Mouse (Mus musculus) heart, embryonic 16.5 days (tissue): ENCODE measurements around the gene Mboat2. TPM values are rescaled to one million over a fixed set of nuclear protein-coding genes. Genes with fewer than 3 reads are reported as not detected.

Source experiments
- ATAC-seq: fragments of 200-750 bp; cut with Nextera tagmentation; replicated peaks from 2 replicates; pipeline ENCODE4 v1.8.0; 2017; ENCODE audit warnings: moderate number of reproducible peaks; ENCODE audit not compliant: insufficient read depth, low FRiP score; ENCODE audit errors: extremely low read depth
- H3K27ac ChIP-seq: fragments of 300-500 bp; sonication (generic); 2 replicates; pipeline ENCODE4 v1.5.1; 2014; ENCODE audit warnings: mild to moderate bottlenecking, low read length, control low read depth, moderate library complexity
- H3K27me3 ChIP-seq: fragments of 300-500 bp; sonication (generic); 2 replicates; pipeline ENCODE4 v1.6.1; 2014; ENCODE audit warnings: low read length, mixed read lengths; ENCODE audit not compliant: control insufficient read depth, insufficient read depth
- H3K36me3 ChIP-seq: fragments of 300-500 bp; sonication (generic); 2 replicates; pipeline ENCODE4 v1.6.1; 2014; ENCODE audit not compliant: control insufficient read depth, insufficient read depth
- H3K4me1 ChIP-seq: fragments of 300-500 bp; sonication (generic); 2 replicates; pipeline ENCODE4 v1.6.1; 2014; ENCODE audit warnings: low read length, mixed read lengths; ENCODE audit not compliant: control insufficient read depth, insufficient read depth
- H3K4me2 ChIP-seq: fragments of 300-500 bp; sonication (generic); 2 replicates; pipeline ENCODE4 v1.6.1; 2014; ENCODE audit warnings: low read depth, mild to moderate bottlenecking, control low read depth, low read length
- H3K4me3 ChIP-seq: fragments of 300-500 bp; sonication (generic); 2 replicates; pipeline ENCODE4 v1.5.1; 2014; ENCODE audit warnings: mild to moderate bottlenecking, control low read depth, low read length
- H3K9ac ChIP-seq: fragments of 300-500 bp; sonication (generic); 2 replicates; pipeline ENCODE4 v1.6.1; 2014; ENCODE audit warnings: low read length, control low read depth
- H3K9me3 ChIP-seq: fragments of 300-500 bp; sonication (generic); replicated peaks from 2 replicates; pipeline ENCODE4 v1.6.1; 2016; ENCODE audit warnings: low read length; ENCODE audit not compliant: control insufficient read depth
- WGBS: fragments of 180-500 bp; shearing (Covaris S2); extraction: QIAGEN DNeasy Blood & Tissue Kit; methylation state at CpG from one replicate; pipeline ENCODE4 v1.1.7; 2014; 5-methylcytosine and 5-hydroxymethylcytosine counted together
- polyA plus RNA-seq: library from polyadenylated mRNA; unstranded; fragments of >200 nt; fragmentation: Nextera tagmentation; extraction: Ambion mirVana; gene quantifications from 2 replicates; pipeline ENCODE4 v1.2.1, GENCODE M21; 2015

Mboat2 gene
- polyA plus RNA-seq, 1 experiment from 2014 or later: 28.8 TPM

GRCm38 (mm10) chr12:24925276-24925675 is 94.6 kb downstream of the Mboat2 start:
- H3K4me3 ChIP-seq: no peak overlapping the region
- WGBS: 65% methylated on average over 5 of the region's 5 CpGs
- H3K27ac ChIP-seq: no peak overlapping the region
- H3K4me2 ChIP-seq: no peak overlapping the region
- H3K4me1 ChIP-seq: peaks cover 33% of the 10 kb centered on the region
- H3K27me3 ChIP-seq: no peaks in the 10 kb centered on the region
- H3K36me3 ChIP-seq: no peaks in the 10 kb centered on the region
- ATAC-seq: no peak
- H3K9me3 ChIP-seq: no peaks in the 10 kb centered on the region
- H3K9ac ChIP-seq: no peak overlapping the region

DNA sequence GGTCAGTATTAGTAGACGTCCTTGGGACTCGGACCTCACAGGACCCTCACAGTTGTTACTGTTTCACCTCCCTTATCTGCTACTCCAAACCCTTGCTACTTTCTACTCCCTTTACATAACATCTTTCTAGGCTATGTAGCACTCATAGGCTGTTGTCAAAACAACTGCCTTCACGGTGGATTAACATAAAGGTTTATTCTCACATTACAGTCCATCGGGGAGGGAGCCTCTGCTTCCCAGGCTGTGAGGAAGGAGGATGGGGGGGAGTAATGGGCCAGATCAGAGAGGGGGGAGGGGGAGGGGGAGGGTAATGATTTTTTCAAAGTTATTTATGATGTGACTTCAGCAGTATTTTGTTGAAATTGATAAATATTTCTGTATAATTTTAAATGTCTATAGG is 95.0 kb downstream of the Mboat2 start:
- Histone ChIP-seq H3K4me2 (no peak overlapping the region), H3K36me3 (no peaks in the 10 kb centered on the region), H3K27ac (no peak overlapping the region), H3K9ac (no peak overlapping the region), H3K4me3 (no peak overlapping the region), H3K9me3 (no peaks in the 10 kb centered on the region), H3K4me1 (peaks cover 33% of the 10 kb centered on the region), H3K27me3 (no peaks in the 10 kb centered on the region)
- 46% methylated on average over 4 of the region's 4 CpGs for WGBS
- no peak for ATAC-seq

DNA sequence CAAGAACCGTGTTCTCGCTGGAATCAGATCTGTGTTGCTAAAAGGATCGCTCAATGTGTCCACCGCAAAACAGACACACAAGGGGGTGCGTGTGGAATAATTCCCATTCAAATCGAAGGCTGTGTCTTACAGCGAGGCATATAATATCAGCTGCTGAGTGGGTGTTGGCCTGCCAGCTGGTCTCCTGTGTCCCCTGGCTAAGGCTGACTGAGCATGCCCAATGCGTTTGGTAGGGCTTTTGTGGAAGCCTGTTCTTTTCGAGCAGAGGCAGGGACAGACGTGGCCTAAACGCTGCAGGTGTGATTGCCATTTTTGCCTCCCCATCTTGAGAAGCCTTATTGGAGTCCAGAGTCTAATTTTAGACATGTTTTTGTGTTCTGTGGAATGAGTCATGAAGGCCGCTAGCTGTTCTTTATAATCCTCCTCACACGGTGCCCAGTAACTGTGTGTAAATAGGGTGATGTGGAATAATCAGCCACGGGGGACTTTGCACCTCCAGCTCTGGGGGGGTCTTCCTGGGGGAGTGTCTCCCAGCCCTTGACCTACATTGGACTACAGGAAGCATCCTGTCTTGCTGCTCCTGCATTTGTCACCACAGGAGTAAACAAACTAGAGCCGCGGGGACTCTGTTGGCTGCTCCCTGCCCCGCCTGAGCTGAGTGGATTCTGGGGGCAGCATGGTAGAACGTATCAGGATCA is 97.5 kb downstream of the Mboat2 start:
- no peak for ATAC-seq
- Histone ChIP-seq H3K36me3 (no peaks in the 10 kb centered on the region), H3K4me1 (peaks cover 37% of the 10 kb centered on the region), H3K4me3 (no peak overlapping the region), H3K4me2 (no peak overlapping the region), H3K9ac (peak overlapping the region; percentile 40; the same call in 1 of the 2 replicates), H3K9me3 (no peaks in the 10 kb centered on the region), H3K27ac (peak overlapping the region; percentile 61), H3K27me3 (no peaks in the 10 kb centered on the region)
- 57% methylated on average over 18 of the region's 18 CpGs for WGBS

GRCm38 (mm10) chr12:24929043-24929442 is 98.4 kb downstream of the Mboat2 start:
- Histone ChIP-seq H3K27me3 (no peaks in the 10 kb centered on the region), H3K27ac (no peak overlapping the region), H3K4me2 (no peak overlapping the region), H3K36me3 (no peaks in the 10 kb centered on the region), H3K9ac (no peak overlapping the region; the same call in 1 of the 2 replicates), H3K9me3 (no peaks in the 10 kb centered on the region), H3K4me3 (no peak overlapping the region), H3K4me1 (peaks cover 39% of the 10 kb centered on the region)
- WGBS: 67% methylated on average over 7 of the region's 7 CpGs
- ATAC-seq: no peak

DNA sequence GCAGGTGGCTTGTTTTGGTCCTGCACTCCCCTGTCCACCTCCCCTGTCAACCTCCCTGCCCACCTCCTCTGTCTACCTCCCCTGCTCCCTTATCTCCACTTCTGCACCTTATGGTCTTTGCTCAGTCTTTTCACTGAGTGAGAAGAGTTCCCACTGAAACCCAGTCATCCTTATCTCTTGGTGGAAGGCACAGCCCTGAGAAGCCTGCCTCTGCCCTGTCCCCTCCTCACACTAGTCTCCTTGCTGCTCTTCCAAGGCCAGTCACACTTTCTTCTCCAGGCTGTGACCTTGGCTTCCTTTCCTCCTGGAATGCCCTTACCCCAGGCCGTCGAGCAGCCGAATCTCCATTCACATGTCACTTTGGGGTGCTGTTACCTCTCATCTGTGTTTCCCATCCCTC is 100.1 kb downstream of the Mboat2 start:
- no peak overlapping the region for H3K27ac ChIP-seq
- 37% methylated on average over 3 of the region's 3 CpGs for WGBS

GRCm38 (mm10) chr12:24932120-24932519 is 101.4 kb downstream of the Mboat2 start:
- 79% methylated on average over 6 of the region's 6 CpGs for WGBS
- Histone ChIP-seq H3K4me1 (peaks cover 31% of the 10 kb centered on the region), H3K4me2 (no peak overlapping the region), H3K36me3 (no peaks in the 10 kb centered on the region), H3K27me3 (no peaks in the 10 kb centered on the region), H3K9ac (no peak overlapping the region), H3K4me3 (no peak overlapping the region), H3K9me3 (no peaks in the 10 kb centered on the region), H3K27ac (no peak overlapping the region)
- no peak for ATAC-seq

More for the DNA sequence above, 100.1 kb downstream of the Mboat2 start:
- Histone ChIP-seq H3K27me3 (no peaks in the 10 kb centered on the region), H3K4me1 (peaks cover 31% of the 10 kb centered on the region), H3K4me3 (no peak overlapping the region), H3K4me2 (no peak overlapping the region), H3K9me3 (no peaks in the 10 kb centered on the region), H3K36me3 (no peaks in the 10 kb centered on the region), H3K9ac (no peak overlapping the region)
- no peak for ATAC-seq

DNA sequence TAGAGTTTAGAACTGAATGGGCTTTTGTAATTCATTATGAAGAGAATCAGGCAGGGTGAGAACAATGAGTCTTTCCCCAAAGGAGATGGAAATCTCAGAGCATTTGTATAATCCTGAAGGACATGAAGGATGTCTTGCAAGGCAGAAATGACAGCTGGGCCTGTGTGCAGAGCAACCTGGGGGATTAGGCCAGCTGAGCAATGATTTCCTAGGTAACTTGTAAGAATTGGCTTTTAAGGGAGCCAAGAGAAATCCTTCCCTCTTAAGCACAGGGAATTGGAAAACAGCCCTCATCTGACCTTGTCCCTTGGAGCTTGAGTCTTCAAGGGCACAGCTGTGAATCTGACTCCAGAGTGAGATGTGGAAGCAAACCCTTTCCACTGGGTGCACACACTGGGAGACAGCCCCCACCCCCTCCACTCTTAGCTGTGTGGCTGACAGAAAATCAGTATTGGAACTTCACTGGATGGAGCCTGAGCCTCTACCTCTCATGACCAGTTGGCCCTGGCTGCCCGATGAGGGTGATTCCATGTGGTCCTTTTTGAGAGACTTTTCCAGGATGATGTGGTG is 102.6 kb downstream of the Mboat2 start:
- Histone ChIP-seq H3K4me1 (peaks cover 25% of the 10 kb centered on the region), H3K27ac (0 out of 2 replicates have a peak overlapping the region, but pooled peaks have one; percentile 3), H3K36me3 (no peaks in the 10 kb centered on the region), H3K9me3 (no peaks in the 10 kb centered on the region), H3K27me3 (no peaks in the 10 kb centered on the region), H3K4me3 (no peak overlapping the region), H3K4me2 (no peak overlapping the region), H3K9ac (no peak overlapping the region)
- ATAC-seq: no peak
- 81% methylated on average over 1 of the region's 1 CpGs for WGBS

GRCm38 (mm10) chr12:24933996-24934395 is 103.3 kb downstream of the Mboat2 start:
- 78% methylated on average over 3 of the region's 3 CpGs for WGBS
- no peak overlapping the region; the same call in 1 of the 2 replicates for H3K27ac ChIP-seq
- peaks cover 18% of the 10 kb centered on the region for H3K4me1 ChIP-seq
- no peak overlapping the region for H3K4me3 ChIP-seq
- H3K9ac ChIP-seq: no peak overlapping the region
- no peak for ATAC-seq
- H3K9me3 ChIP-seq: no peaks in the 10 kb centered on the region
- no peak overlapping the region for H3K4me2 ChIP-seq
- no peaks in the 10 kb centered on the region for H3K27me3 ChIP-seq
- H3K36me3 ChIP-seq: no peaks in the 10 kb centered on the region

DNA sequence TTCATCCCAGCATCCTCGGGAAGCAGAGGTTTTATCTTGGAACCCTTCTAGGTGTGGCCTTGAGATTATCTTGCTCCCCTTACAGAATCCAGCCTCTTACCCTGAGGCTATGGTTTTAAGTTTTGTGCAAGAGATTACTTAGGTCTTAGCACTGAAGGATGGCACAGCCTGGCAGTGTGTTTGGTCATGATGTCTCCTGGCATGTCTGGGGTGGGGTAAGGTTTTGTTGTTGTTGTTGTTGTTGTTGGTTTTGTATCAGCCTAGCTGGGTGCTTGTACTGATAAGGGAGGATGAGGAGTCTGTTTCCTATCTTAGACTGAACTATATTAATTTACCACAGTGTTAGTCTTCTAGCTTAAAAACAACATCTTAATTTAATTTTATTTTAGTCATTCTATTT is 105.6 kb downstream of the Mboat2 start:
- H3K27ac ChIP-seq: no peak overlapping the region
- H3K4me1 ChIP-seq: peaks cover 13% of the 10 kb centered on the region
- no peak overlapping the region for H3K4me3 ChIP-seq
- ATAC-seq: no peak
- H3K36me3 ChIP-seq: 0 out of 2 replicates have a peak, but pooled peaks cover 2% of the 10 kb centered on the region
- no peak overlapping the region for H3K4me2 ChIP-seq
- H3K9ac ChIP-seq: no peak overlapping the region
- H3K27me3 ChIP-seq: no peaks in the 10 kb centered on the region
- no peaks in the 10 kb centered on the region for H3K9me3 ChIP-seq
- 56% methylated on average over 1 of the region's 1 CpGs for WGBS
